Mouse (Mus musculus): Measurements from ENCODE around the gene Gm13697.

Gene Gm13697

GRCm38 (mm10) chr2:84032505-84032904 is 48.0 kb downstream of the Gm13697 start:
- no peak for DNase-seq (ENCODE audit: low read depth, low spot score)

GRCm38 (mm10) chr2:84035997-84036396 is 51.5 kb downstream of the Gm13697 start:
- no peak for DNase-seq (ENCODE audit: low read depth, low spot score)
